Mouse (Mus musculus): ENCODE measurements at regions not wholly inside any gene's neighbourhood (a gene's known extent, or its start where the extent isn't known, plus 50 kb on each side); places are given as distances from the start of the nearest gene placed in this dataset.

DNA sequence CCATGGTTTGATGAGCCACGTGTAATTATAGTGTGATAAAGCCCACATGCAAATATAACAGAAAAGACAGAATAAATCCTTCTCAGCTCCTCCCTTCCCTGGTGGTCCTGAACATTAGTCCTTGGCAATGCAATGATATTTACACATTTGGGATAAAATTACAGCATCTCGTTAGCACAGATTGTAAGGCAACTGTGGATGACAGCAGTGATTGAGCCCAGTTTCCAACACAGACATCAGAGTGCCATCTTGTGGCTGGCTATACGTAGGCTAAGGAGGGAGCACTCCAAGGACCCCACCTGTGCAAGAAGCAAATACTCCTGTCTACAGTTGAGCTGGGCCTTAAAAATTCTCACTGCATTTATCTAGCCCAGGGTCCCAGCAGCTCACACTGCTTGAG is 84.1 kb upstream of the Ercc4 start:
- H3K4me3 ChIP-seq (replicated peaks; ENCODE audit: control insufficient read depth, low read depth, low read length), result no peak overlapping the region
- H3K27ac ChIP-seq (ENCODE audit: control insufficient read depth, insufficient read depth, low read depth, low read length, poor library complexity), result no peak overlapping the region
- TF ChIP-seq CTCF (IDR thresholded peaks at IDR 0.05; ENCODE audit: control insufficient read depth, insufficient read depth, low read length) (no peak), POLR2A (IDR thresholded peaks at IDR 0.05; ENCODE audit: borderline replicate concordance, control insufficient read depth, low read depth, low read length) (no peak)
- 49% methylated on average over 3 of the region's 3 CpGs for WGBS
- H3K4me1 ChIP-seq (ENCODE audit: control insufficient read depth, insufficient read depth, low read length), result no peaks in the 10 kb centered on the region

DNA sequence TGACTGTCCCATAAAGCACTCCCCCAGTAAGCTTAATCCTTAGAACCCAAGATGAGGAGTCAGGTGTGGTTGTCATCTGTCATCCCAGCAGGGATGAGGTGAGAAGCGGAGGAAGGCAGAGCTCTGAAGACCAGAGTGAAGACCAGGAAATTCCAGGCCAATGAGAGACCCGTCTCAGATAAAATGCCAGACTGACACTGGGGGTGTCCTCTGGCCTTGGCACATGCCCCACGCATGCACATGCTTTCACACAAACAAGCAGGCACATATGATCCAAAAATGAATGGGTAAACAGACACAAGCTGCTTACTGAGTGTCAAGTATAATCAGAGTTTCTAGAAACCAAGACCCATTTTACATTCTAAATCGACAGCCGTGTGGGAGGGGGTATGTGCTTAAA is 75.3 kb upstream of the Ercc4 start:
- WGBS, result 79% methylated on average over 5 of the region's 5 CpGs
- no peak for TF ChIP-seq CTCF (IDR thresholded peaks at IDR 0.05; ENCODE audit: control insufficient read depth, insufficient read depth, low read length)
- TF ChIP-seq POLR2A (IDR thresholded peaks at IDR 0.05; ENCODE audit: borderline replicate concordance, control insufficient read depth, low read depth, low read length), result no peak
- no peak overlapping the region for H3K4me3 ChIP-seq (replicated peaks; ENCODE audit: control insufficient read depth, low read depth, low read length)
- H3K4me1 ChIP-seq (ENCODE audit: control insufficient read depth, insufficient read depth, low read length), result no peaks in the 10 kb centered on the region
- H3K27ac ChIP-seq (ENCODE audit: control insufficient read depth, insufficient read depth, low read depth, low read length, poor library complexity), result no peak overlapping the region

DNA sequence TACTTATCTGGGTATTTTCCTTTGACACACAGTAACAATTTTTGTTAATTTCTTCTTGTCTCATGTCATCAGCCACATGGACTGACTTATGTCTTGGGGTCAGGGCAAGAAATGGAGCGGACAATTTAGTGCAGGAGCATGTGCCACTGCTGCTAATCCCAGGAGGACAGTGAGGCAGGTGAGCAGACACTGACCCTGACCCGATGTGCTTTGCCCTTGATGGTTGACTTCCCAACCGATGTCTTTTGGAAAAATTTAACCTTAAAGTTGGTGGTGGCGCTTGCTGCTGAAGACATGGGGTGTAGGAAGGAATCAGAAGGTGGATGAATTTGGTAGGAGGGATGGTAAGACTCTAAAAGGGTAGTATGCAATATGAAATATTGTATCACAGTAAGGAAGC is 72.9 kb upstream of the Ercc4 start:
- Histone ChIP-seq H3K4me3 (replicated peaks; ENCODE audit: control insufficient read depth, low read depth, low read length) (no peak overlapping the region), H3K27ac (ENCODE audit: control insufficient read depth, insufficient read depth, low read depth, low read length, poor library complexity) (no peak overlapping the region), H3K4me1 (ENCODE audit: control insufficient read depth, insufficient read depth, low read length) (no peaks in the 10 kb centered on the region)
- TF ChIP-seq POLR2A (IDR thresholded peaks at IDR 0.05; ENCODE audit: borderline replicate concordance, control insufficient read depth, low read depth, low read length), result no peak
- no peak for TF ChIP-seq CTCF (IDR thresholded peaks at IDR 0.05; ENCODE audit: control insufficient read depth, insufficient read depth, low read length)
- 81% methylated on average over 4 of the region's 4 CpGs for WGBS

DNA sequence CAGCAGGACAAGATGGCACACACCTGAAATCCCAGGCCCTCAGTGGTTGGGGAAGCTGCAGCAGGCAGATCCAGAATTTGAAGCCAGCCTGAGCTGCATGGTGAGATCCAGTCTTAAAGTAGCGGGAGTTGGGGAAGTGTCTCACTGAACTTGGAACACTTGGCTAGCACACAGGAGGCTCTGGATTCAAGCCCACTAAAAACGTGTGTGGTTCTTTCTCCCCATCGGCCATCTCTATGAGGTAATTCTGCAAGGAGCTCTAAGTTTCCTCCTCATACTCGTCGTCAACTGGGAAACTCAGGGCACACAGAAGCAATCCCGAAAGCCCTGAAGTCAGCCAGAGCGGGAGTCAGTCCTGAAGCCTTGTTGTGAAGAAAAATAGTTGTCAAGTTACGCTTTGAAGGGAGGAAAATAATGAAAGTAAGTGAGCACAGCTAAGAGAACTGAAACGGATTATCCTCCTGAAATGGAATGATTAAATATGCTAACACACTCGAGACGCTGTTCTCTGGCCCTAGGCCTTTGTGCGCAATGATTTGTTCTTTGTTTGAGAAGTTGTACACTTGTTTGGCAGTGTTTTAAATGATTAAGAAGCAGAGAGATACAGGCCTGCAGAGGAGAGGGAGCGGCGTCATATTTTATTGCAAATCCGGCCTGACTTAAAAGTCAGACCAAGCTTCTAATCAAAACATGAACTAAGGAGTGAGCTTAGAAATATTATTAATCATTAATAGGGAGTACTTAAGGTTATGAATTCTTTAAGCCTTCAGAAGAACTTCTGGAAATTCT is 69.0 kb upstream of the Ercc4 start:
- H3K4me3 ChIP-seq (replicated peaks; ENCODE audit: control insufficient read depth, low read depth, low read length), result no peak overlapping the region
- no peak overlapping the region for H3K27ac ChIP-seq (ENCODE audit: control insufficient read depth, insufficient read depth, low read depth, low read length, poor library complexity)
- TF ChIP-seq CTCF (IDR thresholded peaks at IDR 0.05; ENCODE audit: control insufficient read depth, insufficient read depth, low read length), result no peak
- no peak for TF ChIP-seq POLR2A (IDR thresholded peaks at IDR 0.05; ENCODE audit: borderline replicate concordance, control insufficient read depth, low read depth, low read length)
- no peaks in the 10 kb centered on the region for H3K4me1 ChIP-seq (ENCODE audit: control insufficient read depth, insufficient read depth, low read length)
- 81% methylated on average over 15 of the region's 15 CpGs for WGBS

DNA sequence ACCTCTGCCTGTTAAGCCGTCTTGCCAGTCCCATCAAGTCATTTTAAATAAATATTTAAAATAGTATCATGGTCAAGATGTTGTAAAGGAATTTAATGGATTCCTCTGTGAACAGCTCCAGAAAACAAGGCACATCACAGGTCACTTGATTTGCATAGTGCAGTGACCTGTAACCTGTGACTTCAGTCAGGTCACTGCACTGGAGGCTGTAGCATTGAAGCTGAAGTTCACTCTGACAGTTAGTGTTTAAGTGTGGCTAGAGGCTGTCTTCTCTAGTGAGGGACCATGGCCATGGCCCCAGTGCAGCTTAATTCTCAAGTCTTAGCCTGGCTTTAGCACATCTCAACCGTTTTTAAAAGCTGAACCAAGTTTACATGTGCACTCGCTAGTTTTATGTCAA is 68.1 kb upstream of the Ercc4 start:
- no peaks in the 10 kb centered on the region for H3K4me1 ChIP-seq (ENCODE audit: control insufficient read depth, insufficient read depth, low read length)
- TF ChIP-seq CTCF (IDR thresholded peaks at IDR 0.05; ENCODE audit: control insufficient read depth, insufficient read depth, low read length), result no peak
- TF ChIP-seq POLR2A (IDR thresholded peaks at IDR 0.05; ENCODE audit: borderline replicate concordance, control insufficient read depth, low read depth, low read length), result no peak
- no peak overlapping the region for H3K27ac ChIP-seq (ENCODE audit: control insufficient read depth, insufficient read depth, low read depth, low read length, poor library complexity)
- 74% methylated on average over 3 of the region's 3 CpGs for WGBS
- no peak overlapping the region for H3K4me3 ChIP-seq (replicated peaks; ENCODE audit: control insufficient read depth, low read depth, low read length)

DNA sequence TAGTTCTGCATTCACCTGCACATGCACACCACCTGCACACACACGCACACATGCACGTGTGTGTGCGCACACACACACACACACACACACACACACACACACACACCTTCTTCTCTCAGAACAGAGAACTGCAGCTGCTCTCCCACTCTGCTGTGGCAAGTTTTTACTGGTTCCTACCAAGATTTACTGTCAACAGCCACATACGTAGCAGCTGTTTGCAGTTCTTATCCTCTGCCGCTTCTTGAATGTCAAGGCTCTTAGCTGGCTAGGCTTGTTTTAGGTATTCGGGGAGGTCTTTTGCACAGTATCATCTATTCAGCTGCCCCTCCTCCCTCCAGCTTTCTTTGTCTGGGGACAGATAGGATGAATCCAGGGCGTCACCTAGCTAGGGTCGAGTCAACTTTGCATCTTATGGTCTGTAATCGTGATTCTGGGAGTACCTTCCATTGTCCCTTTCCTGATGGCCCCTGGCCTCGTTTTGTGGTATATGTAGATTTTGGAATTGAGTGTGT is 64.3 kb upstream of the Ercc4 start:
- H3K27ac ChIP-seq (ENCODE audit: control insufficient read depth, insufficient read depth, low read depth, low read length, poor library complexity), result no peak overlapping the region
- TF ChIP-seq POLR2A (IDR thresholded peaks at IDR 0.05; ENCODE audit: borderline replicate concordance, control insufficient read depth, low read depth, low read length) (no peak), CTCF (IDR thresholded peaks at IDR 0.05; ENCODE audit: control insufficient read depth, insufficient read depth, low read length) (no peak)
- H3K4me1 ChIP-seq (ENCODE audit: control insufficient read depth, insufficient read depth, low read length), result no peaks in the 10 kb centered on the region
- H3K4me3 ChIP-seq (replicated peaks; ENCODE audit: control insufficient read depth, low read depth, low read length), result no peak overlapping the region
- 80% methylated on average over 10 of the region's 10 CpGs for WGBS

DNA sequence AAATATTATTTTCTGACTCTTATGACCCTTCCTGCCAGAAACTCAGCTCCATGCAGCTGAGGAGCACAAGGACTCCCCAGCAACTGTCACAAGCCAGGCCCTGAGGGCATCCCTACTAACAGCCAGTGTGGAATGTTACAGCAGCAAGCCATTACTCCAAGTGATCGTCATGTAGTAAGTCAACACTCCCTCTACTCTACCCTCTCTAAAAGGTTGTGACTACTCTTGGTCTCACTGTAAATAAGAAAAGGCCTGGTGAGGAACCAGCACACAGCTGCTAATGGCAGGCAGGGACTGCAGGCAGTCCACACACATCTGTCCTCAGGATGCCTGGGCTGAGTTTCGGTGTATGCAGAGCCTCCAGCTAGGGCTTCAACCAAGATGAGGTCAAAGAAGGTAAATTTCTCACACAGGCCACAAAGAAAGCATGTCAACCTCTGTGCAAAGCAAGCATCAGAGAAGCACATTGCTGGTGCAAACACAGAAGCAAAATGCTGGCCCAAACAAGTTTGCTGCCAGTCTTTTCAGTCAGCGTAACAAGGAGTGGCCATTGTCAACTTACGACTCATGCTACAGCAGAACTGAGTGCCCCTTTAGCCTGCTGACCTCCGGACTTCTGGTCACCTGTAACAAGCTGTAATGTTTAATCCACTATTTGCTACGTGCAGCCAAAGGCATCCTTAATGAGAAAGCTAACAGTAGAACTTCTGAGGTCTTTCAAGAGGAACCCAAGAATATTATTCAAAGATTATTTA is 62.9 kb upstream of the Ercc4 start:
- TF ChIP-seq CTCF (IDR thresholded peaks at IDR 0.05; ENCODE audit: control insufficient read depth, insufficient read depth, low read length) (no peak), POLR2A (IDR thresholded peaks at IDR 0.05; ENCODE audit: borderline replicate concordance, control insufficient read depth, low read depth, low read length) (no peak)
- Histone ChIP-seq H3K4me3 (replicated peaks; ENCODE audit: control insufficient read depth, low read depth, low read length) (no peak overlapping the region), H3K27ac (ENCODE audit: control insufficient read depth, insufficient read depth, low read depth, low read length, poor library complexity) (no peak overlapping the region), H3K4me1 (ENCODE audit: control insufficient read depth, insufficient read depth, low read length) (no peaks in the 10 kb centered on the region)
- 76% methylated on average over 6 of the region's 6 CpGs for WGBS

DNA sequence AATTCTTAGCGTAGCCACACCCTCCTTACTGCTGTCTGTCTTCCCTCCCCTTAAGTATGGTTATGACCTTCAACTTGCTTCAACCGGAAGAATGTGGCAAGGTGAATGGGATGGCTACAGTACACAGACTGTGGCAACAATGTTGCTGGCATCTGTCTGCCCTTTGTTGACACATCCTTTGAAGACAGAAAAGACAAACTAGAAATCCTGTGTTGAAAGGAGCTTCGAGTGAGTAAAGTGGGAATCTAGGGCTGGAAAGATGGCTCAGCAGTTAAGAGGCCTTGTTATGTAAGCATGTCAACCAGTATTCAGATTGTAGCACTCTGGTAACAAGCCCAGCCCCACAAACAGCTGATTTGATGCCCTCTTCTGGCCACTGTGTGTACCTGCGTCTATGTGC is 60.2 kb upstream of the Ercc4 start:
- Histone ChIP-seq H3K4me1 (ENCODE audit: control insufficient read depth, insufficient read depth, low read length) (no peaks in the 10 kb centered on the region), H3K27ac (ENCODE audit: control insufficient read depth, insufficient read depth, low read depth, low read length, poor library complexity) (no peak overlapping the region), H3K4me3 (replicated peaks; ENCODE audit: control insufficient read depth, low read depth, low read length) (no peak overlapping the region)
- WGBS, result 85% methylated on average over 4 of the region's 4 CpGs
- TF ChIP-seq POLR2A (IDR thresholded peaks at IDR 0.05; ENCODE audit: borderline replicate concordance, control insufficient read depth, low read depth, low read length) (no peak), CTCF (IDR thresholded peaks at IDR 0.05; ENCODE audit: control insufficient read depth, insufficient read depth, low read length) (no peak)

Measured in bone marrow, adult 2 months (tissue).